Mouse (Mus musculus) liver, embryonic 14.5 days (tissue): ENCODE results near the gene Tmem108. TPM values are rescaled to one million over a fixed set of nuclear protein-coding genes. Genes with fewer than 3 reads are reported as not detected.

Source experiments
- ATAC-seq: fragments of 200-750 bp; cut with Nextera tagmentation; 2 replicates; pipeline ENCODE4 v1.8.0; 2017; ENCODE audit warnings: moderate number of reproducible peaks, mild to moderate bottlenecking, moderate library complexity; ENCODE audit not compliant: insufficient read depth
- DNase-seq, 3 experiments: peaks; one replicate each; pipeline ENCODE4 v3.0.0-alpha.2; 2012 to 2013; ENCODE audit warnings: low read depth in 3 of 3, low spot score in 3 of 3
- H3K27ac ChIP-seq: fragments of 300-500 bp; sonication (generic); 2 replicates; pipeline ENCODE4 v1.5.1; 2014; ENCODE audit warnings: moderate library complexity, mild to moderate bottlenecking, control low read depth, inconsistent platforms
- H3K27me3 ChIP-seq: fragments of 300-500 bp; sonication (generic); 2 replicates; pipeline ENCODE4 v1.6.1; 2014; ENCODE audit warnings: mild to moderate bottlenecking, low read length, moderate library complexity; ENCODE audit not compliant: control insufficient read depth, insufficient read depth
- H3K36me3 ChIP-seq: fragments of 300-500 bp; sonication (generic); replicated peaks from 2 replicates; pipeline ENCODE4 v1.6.1; 2014; ENCODE audit warnings: low read depth; ENCODE audit not compliant: control insufficient read depth, insufficient read depth
- H3K4me1 ChIP-seq, 2 experiments: fragments of 200-500 bp in 1 of 2; fragments of 300-500 bp in 1 of 2; sonication (generic) in 1 of 2; replicated peaks; 2 replicates each; pipeline ENCODE4 v1.6.1; 2012 to 2014; ENCODE audit warnings: antibody characterized with exemption in 1 of 2, inconsistent platforms in 1 of 2, low read length in 1 of 2; ENCODE audit not compliant: control insufficient read depth in 2 of 2, insufficient read depth in 2 of 2
- H3K4me2 ChIP-seq: fragments of 300-500 bp; sonication (generic); 2 replicates; pipeline ENCODE4 v1.6.1; 2014; ENCODE audit warnings: low read depth, mild to moderate bottlenecking, control low read depth, moderate library complexity
- H3K4me3 ChIP-seq, 2 experiments: fragments of 200-500 bp in 1 of 2; fragments of 300-500 bp in 1 of 2; sonication (generic) in 1 of 2; 2 replicates each; pipeline ENCODE4 v1.5.1; 2012 to 2014; ENCODE audit warnings: low read depth in 2 of 2, low read length in 2 of 2, mild to moderate bottlenecking in 2 of 2, control low read depth in 1 of 2, inconsistent platforms in 1 of 2, moderate library complexity in 1 of 2; ENCODE audit not compliant: insufficient read depth in 1 of 2
- H3K9ac ChIP-seq: fragments of 300-500 bp; sonication (generic); replicated peaks from 2 replicates; pipeline ENCODE4 v1.6.1; 2014; ENCODE audit warnings: mild to moderate bottlenecking, control low read depth, moderate library complexity
- H3K9me3 ChIP-seq: fragments of 300-500 bp; sonication (generic); 2 replicates; pipeline ENCODE4 v1.6.1; 2016; ENCODE audit warnings: low read length, mixed read lengths; ENCODE audit not compliant: control insufficient read depth
- CTCF ChIP-seq: IDR thresholded peaks from 2 replicates; pipeline ENCODE4 v1.5.1; 2016; ENCODE audit warnings: antibody characterized with exemption, low read depth, control low read depth
- EP300 ChIP-seq: IDR thresholded peaks from 2 replicates; pipeline ENCODE4 v1.6.1; 2016; ENCODE audit warnings: antibody characterized with exemption, low read depth
- WGBS: fragments of 180-500 bp; shearing (Covaris S2); extraction: QIAGEN DNeasy Blood & Tissue Kit; methylation state at CpG from one replicate; pipeline ENCODE4 v1.1.7; 2014; ENCODE audit not compliant: insufficient replicate concordance; 5-methylcytosine and 5-hydroxymethylcytosine counted together
- polyA plus RNA-seq, 2 experiments: library from polyadenylated mRNA; depleted of rRNA in 1 of 2; stranded (reverse) in 1 of 2; unstranded in 1 of 2; fragments of >200 nt; fragmentation: Nextera tagmentation in 1 of 2; extraction: Ambion mirVana in 1 of 2; gene quantifications; 2 replicates each; pipeline versions ENCODE4 v1.2.1 to v1.2.3; 2012 to 2014

Gene Tmem108
- polyA plus RNA-seq, 2 experiments = 0.51 to 1.0 TPM

GRCm38 (mm10) chr9:103759829-103760228 is 1.8 kb downstream of the Tmem108 start:
- Histone ChIP-seq H3K27me3 (peaks cover 33% of the 10 kb centered on the region), H3K36me3 (no peaks in the 10 kb centered on the region), H3K9me3 (no peaks in the 10 kb centered on the region), H3K9ac (no peak overlapping the region), H3K4me1 (no peaks in the 10 kb centered on the region), H3K4me2 (no peak overlapping the region), H3K4me3 (no peak overlapping the region), H3K27ac (no peak overlapping the region)
- ATAC-seq (no peak), DNase-seq (no peak)
- TF ChIP-seq CTCF = no peak
- TF ChIP-seq EP300 = no peak
- WGBS = 30% methylated on average over 9 of the region's 9 CpGs

- DNase-seq = peak; percentile 12 to 42 (median 29)
- H3K4me2 ChIP-seq = no peak overlapping the region
- TF ChIP-seq CTCF (peak; percentile 75), EP300 (no peak)
- no peaks in the 10 kb centered on the region for H3K4me1 ChIP-seq
- H3K27me3 ChIP-seq = peaks cover 33% of the 10 kb centered on the region
- H3K27ac ChIP-seq = no peak overlapping the region
- no peaks in the 10 kb centered on the region for H3K9me3 ChIP-seq
- H3K4me3 ChIP-seq = no peak overlapping the region
- no peak overlapping the region for H3K9ac ChIP-seq
- 22% methylated on average over 20 of the region's 20 CpGs for WGBS
- H3K36me3 ChIP-seq = no peaks in the 10 kb centered on the region
- no peak for ATAC-seq
These were observed 2.5 kb downstream of the Tmem108 start for GRCm38 (mm10) chr9:103758930-103759695.

GRCm38 (mm10) chr9:103758246-103758645 is 3.4 kb downstream of the Tmem108 start:
- no peak for ATAC-seq
- 67% methylated on average over 7 of the region's 7 CpGs for WGBS
- DNase-seq = no peak
- Histone ChIP-seq H3K36me3 (no peaks in the 10 kb centered on the region), H3K4me2 (no peak overlapping the region), H3K4me3 (no peak overlapping the region), H3K4me1 (no peaks in the 10 kb centered on the region), H3K27me3 (peaks cover 33% of the 10 kb centered on the region), H3K9ac (no peak overlapping the region), H3K9me3 (no peaks in the 10 kb centered on the region), H3K27ac (no peak overlapping the region)
- TF ChIP-seq CTCF = no peak
- no peak for TF ChIP-seq EP300

GRCm38 (mm10) chr9:103752618-103753017 is 9.0 kb downstream of the Tmem108 start:
- DNase-seq (no peak), ATAC-seq (no peak)
- Histone ChIP-seq H3K4me3 (no peak overlapping the region), H3K27ac (no peak overlapping the region), H3K9me3 (no peaks in the 10 kb centered on the region), H3K27me3 (no peaks in the 10 kb centered on the region), H3K36me3 (no peaks in the 10 kb centered on the region), H3K9ac (no peak overlapping the region), H3K4me1 (no peaks in the 10 kb centered on the region), H3K4me2 (no peak overlapping the region)
- WGBS = 70% methylated on average over 10 of the region's 10 CpGs
- no peak for TF ChIP-seq EP300
- no peak for TF ChIP-seq CTCF

GRCm38 (mm10) chr9:103751568-103751967 is 10.1 kb downstream of the Tmem108 start:
- H3K9ac ChIP-seq = no peak overlapping the region
- H3K27ac ChIP-seq = no peak overlapping the region
- H3K27me3 ChIP-seq = no peaks in the 10 kb centered on the region
- H3K4me3 ChIP-seq = no peak overlapping the region
- ATAC-seq (no peak), DNase-seq (no peak)
- 60% methylated on average over 9 of the region's 9 CpGs for WGBS
- H3K4me1 ChIP-seq = no peaks in the 10 kb centered on the region
- no peaks in the 10 kb centered on the region for H3K36me3 ChIP-seq
- TF ChIP-seq CTCF = no peak
- no peak for TF ChIP-seq EP300
- no peak overlapping the region for H3K4me2 ChIP-seq
- no peaks in the 10 kb centered on the region for H3K9me3 ChIP-seq
